Mouse (Mus musculus) spleen, embryonic (tissue): ENCODE measurements around the gene Ift81.

ENCODE experiments used
- CTCF ChIA-PET: fragments of 350-600 bp; sonication (Branson Sonifier 250); formaldehyde crosslinking; loops from one replicate; lab custom pipeline; 2022; lab: Charles Lee

The Ift81 gene

DNA sequence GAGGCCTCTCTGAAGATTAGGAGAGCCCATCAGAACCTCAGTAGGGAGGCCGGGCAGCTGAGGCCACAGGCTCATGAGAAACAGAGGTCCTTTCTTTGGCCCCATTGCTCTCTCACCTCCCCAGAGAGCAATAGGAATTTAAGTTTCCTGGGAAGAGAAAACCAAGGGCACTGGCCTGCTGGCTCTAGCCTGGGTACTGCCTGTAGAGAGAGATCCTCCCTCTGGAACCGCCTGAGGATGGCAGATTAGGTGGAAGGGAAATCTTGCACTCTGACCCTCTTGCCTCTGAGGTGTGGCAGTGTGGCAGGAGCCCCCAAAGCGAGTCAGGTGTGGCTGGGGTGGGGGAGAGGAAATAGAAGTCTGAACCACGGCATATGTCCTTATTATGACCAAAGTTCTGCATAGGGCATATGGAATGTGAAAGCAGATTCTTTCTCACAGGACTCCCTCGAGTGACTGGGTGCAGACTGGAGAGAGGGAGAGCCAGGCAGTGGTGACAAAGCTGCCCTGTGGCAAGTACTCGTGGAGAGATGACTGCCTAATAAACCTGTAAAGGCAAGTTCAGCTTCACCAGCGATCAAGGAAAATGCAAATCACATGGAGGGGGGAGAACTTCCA, 95.2 kb downstream of the Ift81 start:
- CTCF ChIA-PET: no interaction called here

DNA sequence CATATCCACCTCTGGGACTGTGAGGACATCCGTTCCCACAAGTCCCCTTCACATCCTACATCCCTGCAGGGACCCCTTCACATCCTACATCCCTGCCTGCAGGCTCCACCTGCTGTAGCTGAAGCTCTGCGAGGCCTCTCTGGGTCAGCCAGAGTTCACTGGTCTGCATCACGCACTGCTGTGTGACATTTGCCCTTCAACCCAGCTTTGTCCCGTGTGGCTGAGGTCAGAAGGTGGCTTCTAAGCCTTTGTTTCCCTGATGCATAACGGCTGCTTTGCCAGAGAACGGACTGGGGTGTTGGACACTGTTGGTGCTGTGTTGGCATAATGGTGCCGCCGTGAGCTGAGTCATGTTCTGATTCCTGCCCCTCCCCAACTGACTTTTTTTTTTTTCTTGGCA, 96.1 kb downstream of the Ift81 start:
- CTCF ChIA-PET: no interaction called here

DNA sequence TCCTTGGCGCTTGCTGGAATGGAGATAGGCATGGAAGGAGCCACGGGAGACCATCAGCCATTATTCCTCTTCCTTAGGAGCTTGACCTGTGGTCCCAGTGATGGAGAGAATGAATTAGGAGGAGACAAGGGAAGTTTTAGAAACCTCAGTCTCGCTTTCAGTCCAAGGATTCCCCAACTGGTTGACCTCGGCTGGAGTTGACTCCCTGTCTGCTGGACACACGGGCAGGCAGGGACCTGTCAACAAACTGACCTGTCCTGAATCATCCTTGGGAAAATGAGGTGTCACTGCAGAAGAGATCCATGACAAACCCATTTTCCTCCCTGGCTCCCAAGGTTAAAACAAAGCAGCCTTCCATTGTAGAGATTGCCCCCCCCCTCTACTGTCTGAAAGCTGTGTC, 97.4 kb downstream of the Ift81 start:
- CTCF ChIA-PET: no interaction called here

DNA sequence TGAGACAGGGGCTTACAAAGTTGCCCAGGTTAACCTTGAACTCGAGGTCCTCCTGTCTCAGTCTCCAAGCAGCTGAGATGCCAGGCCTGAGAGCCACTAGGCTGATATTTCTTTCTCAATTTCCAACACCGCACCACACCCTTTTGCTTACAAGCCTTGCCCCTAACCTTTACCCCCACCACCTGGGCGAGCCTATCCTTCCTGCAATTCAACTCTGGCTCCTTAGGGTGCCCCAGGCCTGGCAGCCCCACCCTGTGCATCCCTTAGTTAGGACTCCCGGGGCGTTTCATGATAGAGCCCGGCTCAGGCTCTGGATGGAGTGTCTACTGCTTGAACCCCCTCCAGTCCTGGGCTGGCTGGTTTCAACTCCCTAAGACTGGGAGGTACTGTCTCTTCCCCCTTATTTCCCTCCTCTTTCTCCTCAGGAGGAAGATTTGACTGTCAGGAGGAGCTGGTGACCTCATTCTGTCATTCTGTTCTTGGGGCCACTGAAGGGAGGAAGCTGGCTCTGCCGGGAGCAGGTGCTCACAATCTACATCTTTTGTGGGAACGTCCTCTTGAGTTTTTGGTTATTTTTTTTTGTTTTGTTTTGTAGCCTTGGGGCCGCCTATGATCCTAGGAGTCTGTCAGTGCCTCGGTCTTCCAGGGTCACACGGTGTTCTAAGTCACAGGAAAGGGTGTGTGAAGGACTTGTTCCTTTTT, 98.1 kb downstream of the Ift81 start:
- CTCF ChIA-PET: no interaction called here

DNA sequence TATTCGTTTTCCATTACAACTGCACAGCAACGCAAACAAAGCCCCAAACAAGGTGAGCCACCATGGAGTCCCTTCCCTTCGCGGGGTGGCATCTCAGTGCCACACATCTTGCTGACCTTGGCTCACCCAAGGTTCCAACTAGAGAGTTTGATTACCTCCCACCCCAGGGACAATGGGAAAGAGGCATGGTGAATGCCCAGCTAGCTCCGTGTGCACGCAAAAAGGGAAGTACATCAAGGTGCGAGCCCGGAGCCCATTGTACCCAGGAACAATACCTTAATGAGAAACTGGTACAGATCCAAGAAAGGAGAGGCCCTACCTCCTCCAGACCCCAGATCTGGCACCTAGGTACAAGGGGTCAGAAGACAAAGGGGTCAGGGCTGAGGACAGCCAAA, 100.2 kb downstream of the Ift81 start:
- CTCF ChIA-PET: no interaction called here

DNA sequence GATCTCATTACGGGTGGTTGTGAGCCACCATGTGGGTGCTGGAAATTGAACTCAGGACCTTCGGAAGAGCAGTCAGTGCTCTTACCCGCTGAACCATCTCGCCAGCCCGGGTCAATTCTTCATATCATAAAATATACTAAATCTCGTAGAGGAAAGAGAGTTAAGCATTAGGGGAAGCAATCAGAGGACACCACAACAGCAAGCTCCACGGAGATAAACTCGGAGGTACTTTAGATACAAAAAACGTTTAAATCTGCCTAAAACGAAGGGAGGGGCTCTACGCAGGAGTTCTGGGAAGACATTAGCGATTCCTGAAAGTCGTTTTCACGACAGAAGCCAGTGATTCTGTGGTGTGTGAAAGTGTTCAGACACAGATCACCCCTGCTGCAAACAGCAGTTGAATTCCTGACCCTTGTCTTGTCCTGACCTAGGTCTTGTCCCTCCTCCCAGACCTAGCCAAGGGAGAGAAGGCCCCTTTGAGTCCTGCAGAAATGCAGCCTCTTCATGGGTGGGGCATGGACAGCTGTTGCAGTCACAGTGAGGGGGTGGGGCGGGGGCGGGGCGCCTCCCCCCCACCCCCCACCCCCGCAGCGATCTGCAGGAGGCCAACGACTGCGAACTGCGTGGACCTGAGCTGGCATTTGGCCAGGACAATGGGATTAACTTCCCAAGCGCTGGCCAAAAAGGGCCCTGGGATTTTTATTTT, 100.7 kb downstream of the Ift81 start:
- CTCF ChIA-PET: no interaction called here

DNA sequence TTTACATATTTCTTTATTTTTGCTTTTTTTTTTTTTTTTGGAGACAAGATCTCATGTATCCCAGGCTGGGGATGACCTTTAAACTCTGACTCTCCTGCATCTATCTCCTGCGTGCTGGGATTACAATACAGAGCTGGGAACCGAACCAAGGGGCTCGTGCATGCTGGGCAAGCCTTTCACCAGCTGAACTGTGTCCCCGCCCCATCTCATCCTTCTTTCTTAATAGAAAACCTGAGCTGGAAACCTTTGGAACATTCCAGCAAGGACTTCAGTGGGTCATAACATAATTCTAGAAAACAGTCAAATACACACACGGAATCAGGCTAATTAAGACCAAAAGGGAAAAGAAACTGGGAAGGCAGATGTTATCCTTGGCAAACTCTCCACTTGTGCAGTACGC, 102.3 kb downstream of the Ift81 start:
- CTCF ChIA-PET: no interaction called here

DNA sequence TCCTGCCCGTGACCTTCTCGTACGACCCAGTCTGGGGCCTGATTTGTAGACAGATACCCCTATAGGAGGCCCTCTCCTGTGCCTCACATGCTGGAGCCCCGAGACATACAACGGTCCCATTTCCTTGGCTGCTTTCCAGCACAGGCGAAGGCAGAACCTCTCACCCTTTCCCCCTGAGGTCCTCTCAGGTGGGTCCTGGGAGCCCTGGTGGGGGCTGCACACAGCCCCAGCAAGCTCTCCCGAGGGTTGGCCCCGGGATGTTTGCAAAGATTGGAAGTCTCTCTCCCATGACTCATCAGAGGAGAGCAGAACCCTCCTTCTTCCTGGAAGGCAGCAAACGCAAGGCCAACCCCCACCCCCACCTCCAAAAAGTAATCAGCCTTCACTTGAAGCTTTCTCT, 102.9 kb downstream of the Ift81 start:
- CTCF ChIA-PET: no interaction called here

DNA sequence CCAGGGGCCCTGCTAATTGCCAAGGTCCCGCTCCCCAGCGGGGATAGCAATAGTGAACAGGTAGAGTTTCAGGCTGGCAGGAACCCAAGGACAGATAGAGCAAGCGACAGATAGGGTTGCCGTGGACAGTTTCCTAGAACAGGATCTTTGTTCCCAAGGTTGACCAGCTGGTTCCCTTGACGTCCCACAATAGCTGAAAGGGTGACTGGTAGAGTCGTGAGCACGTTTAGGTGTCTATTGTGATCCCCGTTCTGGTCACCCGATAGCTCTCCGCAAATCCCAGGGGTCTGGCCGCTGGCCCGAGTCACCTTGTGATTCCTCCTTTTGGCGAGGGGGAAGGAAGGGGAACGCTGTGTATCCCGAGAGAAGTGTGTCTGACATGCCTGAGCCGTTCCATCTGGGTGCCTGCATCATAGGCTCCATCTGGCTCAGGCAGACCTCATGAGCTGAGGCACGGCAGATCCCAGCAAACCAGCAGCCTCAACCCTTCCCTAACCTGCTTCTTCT, 103.6 kb downstream of the Ift81 start:
- CTCF ChIA-PET: no interaction called here

DNA sequence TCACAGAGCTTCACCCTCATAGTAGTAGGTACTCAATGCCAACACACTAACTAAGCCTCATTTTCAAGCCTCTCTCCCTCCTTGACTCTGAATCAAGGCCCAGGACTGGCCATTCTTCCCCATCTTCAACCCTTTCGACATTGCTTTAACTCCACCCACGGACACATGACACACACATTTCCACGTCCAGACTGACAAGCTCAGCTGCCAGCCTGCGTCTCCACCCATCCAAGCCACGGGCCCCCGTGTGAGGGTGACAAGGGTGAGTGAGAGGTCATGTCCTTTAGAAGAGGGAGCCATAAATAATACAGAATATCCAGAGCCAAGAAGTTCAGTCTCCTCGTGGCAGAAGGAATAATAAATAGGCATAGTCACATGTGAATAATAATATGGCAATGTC, 104.7 kb downstream of the Ift81 start:
- CTCF ChIA-PET: no interaction called here

DNA sequence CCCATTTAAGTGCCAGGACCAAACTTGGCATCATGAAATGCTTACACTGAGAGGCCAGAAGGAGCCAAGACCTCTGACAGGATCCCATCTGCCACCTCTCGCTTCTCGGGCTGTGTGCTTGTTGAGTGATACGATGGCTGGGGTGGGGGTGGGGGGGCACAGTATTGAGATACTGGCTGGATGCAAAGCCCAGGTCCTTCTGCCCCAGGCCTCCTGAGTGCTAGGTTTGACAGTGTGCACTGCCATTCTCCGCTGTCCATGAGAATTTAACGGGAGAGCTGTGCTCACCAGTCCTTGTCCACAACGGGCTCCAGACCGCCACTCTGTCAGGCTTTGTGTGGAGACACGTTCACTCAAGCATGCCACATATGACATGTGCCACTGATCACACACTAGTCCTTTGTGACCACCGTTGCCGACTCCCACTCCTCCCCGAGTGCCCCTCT, 105.4 kb downstream of the Ift81 start:
- CTCF ChIA-PET: interaction anchor here (0.6 kb wide), 2 partner anchors 16 to 113 kb away, joined by 5 to 10 read pairs; no protein-coding TSS in a partner anchor

DNA sequence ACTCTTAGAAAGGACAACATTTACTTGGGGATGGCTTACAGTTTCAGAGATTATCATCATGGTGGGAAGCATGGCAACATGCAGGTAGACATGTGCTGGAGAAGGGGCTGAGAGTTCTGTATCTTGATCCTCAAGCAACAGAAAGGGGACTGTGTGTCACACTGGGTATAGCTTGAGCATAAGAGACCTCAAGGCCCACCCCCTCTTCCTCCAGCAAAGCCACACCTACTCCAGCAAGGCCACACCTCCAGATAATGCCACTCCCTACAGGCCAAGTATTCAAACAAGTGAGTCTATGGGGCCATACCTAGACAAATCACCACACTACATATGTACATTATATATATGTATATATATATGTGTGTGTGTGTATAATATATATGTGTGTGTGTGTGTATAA, 106.9 kb downstream of the Ift81 start:
- CTCF ChIA-PET: no interaction called here

DNA sequence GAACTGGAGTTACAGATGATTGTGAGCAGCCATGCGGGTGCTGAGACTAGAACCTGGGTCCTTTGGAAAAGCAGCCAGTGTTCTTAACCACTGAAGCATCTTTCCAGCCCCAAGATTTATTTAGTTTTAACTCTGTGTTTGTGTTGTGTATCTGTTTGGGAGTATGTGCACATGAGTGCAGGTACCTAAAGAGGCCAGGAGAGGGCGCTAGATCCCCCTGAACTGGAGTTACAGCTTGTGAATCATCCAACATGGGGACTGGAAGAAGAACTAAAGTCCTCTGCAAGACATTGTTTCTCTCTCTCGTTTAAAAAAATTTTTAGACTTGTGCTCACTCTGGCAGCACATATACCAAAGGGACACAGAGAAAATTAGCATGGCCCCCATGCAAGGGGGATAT, 107.9 kb downstream of the Ift81 start:
- CTCF ChIA-PET: no interaction called here

DNA sequence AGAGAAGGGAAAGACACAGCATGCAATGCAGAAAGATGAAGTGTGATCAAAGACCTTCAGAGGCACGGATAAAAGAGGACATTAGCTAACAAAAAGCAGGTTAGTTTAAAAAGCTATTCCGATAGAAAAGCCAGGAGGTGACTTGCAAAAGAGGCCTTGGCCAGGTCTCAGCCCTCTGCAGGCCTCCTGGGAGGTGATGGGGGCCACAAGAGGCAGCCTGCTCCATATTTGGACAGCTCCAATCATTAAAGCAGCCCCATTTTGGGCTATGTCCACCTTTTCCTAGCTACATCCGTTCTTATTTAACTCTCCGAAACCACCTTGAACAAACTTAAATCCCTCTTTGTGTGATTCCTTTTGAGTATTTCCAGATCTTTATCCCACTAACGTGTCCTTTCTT, 108.8 kb downstream of the Ift81 start:
- CTCF ChIA-PET: interaction anchor here (0.5 kb wide), 1 partner anchor 198 kb away, joined by 5 read pairs; no protein-coding TSS in a partner anchor

DNA sequence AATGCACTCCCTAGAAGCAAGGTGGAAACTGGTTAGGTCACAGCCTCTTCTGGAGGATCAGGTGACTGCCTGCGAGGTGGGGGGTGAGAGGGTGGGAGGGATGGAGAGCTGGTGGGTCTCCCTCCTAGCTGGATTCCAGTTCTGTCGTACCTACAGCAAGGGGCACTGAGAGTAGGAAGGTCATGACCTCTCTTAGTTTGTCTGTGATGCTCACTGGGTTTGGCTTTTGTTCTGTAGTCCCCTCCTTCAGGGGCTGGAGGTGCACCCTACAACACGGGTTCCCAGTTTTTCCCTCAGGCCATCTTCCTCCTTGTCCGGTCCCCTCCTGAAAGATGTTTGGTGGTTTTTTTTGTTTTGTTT, 110.6 kb downstream of the Ift81 start:
- CTCF ChIA-PET: no interaction called here

DNA sequence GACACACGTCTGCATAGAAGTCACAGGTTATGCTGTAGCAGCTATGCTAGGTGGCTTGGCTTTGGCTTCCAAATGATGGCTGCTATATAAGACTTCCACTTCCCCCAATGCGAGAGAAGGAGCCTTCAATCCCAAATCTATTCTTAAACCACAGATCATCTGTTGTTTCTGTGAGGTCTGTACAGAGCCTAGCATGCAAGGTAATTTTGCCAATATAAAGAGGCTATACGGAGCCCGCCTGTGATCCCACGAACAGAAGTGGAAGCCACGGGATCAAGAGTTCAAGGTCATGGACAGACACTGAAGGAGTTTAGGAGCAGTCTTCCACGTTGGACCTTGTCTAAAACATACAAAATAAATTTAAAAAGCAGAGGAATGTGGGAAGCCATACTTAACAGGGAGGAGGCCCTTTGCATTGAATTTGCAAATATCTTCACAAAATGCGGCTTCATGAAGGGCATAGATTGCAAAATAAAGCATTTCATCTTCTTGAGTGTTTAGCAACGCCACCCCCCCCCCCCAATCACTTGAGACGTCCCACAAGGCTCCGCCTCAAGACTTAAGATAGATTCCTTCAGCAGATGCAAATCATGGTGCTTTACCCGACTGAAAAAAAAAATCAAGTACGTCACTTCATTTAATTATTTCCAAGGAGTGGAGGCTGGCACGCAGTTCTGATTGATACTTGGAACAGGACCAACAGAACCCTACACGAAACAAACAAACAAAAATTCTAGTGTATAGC, 111.1 kb downstream of the Ift81 start:
- CTCF ChIA-PET: no interaction called here

DNA sequence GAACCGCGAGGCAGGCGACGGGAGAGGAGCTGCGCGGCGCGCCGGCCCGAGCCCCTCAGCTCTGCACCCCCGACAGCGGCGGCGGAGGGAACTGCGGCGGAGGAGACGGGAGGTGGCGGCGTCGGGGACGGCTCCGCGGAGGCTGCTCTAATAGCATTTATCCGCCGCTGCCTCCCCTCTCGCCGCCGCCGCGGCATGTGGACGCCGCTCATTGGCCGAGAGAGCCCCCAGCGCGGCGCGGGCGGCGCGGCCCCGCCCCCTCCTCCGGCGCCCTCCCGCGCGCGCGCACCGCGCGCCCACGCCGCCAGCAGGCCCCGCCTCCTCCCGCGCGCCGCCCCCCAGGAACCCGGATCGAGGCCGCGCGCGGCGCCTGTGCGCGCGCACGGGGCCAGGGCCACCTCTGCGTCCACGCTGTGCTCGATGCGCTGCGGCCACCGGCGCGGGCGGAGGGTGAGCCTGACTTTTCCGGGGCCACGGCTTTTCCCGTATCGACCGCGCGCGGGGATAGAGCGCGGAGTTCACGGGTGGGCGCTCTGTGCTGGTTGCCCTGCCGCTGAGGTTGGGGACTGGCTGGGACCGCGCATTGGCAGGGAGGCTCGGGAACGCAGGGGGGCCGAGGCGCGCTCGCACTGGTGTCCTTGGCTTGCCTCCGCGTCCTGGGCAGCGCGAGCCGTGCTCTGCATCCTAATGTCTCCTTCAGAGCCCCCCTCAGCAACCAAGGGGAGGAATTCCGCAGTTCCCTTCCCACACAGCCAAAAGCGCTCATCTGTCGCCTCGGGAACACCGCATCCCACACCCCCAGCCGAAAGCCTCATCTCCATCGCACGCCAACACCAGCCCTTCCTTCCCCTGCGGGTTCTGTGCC, 112.0 kb downstream of the Ift81 start, which contains the start of gene Atp2a2:
TSS of gene Atp2a2 (minus strand) at position 149 of the 865 bp plus-strand sequence.
- CTCF ChIA-PET: interaction anchor here (0.6 kb wide), 1 partner anchor 510 kb away, joined by 3 read pairs; no protein-coding TSS in a partner anchor

DNA sequence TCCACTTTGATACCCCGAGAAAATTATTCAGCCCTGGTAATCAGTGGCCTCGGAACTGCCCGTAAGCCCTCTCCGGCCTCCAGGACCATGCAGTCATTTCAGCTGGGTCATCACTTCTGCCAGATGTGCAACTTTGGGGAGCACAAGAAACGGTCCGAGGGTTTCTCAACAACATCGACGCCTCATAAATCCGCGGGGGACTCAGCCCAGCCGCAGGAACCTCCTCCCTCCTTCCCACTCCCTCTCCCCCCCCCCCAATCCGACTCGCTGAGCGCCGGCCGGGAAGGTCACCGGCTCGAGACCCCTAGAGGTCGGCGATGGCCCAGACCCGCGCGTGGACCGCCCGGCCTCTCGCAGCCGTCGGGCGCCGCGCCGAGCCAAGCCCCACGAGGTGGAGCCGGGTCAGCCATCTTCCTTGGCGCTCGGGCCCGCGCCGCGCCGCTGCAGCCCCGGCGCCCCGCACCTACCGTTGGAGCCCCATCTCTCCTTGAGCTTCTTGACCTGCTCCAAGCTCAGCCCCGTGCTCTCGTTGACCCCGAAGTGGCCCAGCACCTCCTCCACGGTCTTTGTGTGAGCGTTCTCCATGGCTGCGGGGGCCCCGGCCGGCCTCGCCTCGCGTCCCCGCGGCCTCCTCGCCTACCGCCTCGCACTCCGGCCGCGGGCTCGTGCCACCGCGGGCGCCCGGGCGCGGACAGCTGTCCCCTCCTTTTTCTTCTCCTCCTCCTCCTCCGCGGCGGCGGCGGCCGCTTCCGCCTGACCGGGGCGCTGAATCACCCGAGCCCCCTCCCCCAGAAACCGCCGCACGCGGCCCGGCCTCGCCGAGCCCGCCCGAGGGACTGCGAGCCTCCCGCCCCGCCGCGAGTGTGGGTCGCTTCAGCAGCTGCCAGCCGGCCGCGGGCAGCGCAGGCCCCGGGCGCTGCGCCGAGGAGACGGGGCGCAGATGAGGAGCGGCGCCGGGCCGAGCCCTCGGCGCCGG, 112.9 kb downstream of the Ift81 start:
- CTCF ChIA-PET: interaction anchor here (0.6 kb wide), 1 partner anchor 510 kb away, joined by 3 read pairs; no protein-coding TSS in a partner anchor

DNA sequence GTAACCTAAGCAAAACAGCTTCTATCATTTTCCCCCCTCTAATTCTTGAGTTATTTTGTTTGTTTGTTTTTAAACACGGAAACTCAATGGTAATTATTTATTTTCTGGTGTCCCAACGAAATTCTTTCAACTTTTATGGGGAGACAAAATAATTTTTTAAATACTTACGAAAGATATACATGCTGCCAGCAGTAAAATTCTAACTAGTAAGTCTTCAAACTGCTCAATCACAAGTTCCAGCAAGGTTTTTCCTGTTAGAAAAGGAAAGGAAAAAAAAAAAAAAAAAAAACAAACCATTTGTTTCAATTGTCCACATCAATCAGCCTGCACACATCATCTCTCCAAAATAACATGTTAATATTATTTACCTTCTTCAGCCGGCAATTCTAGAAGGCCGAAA, 113.8 kb downstream of the Ift81 start:
- CTCF ChIA-PET: no interaction called here
